Mouse (Mus musculus): ENCODE results near the gene Kpna3. TPM values are rescaled to one million over a fixed set of nuclear protein-coding genes. Genes with fewer than 3 reads are reported as not detected.

The Kpna3 gene
- 53.9 TPM for polyA plus RNA-seq (2017; shearing (Covaris generic))

GRCm38 (mm10) chr14:61439661-61440559 lies at the start of gene Kpna3:
Gene Kpna3 (minus strand): TSS chr14:61439874.

DNA sequence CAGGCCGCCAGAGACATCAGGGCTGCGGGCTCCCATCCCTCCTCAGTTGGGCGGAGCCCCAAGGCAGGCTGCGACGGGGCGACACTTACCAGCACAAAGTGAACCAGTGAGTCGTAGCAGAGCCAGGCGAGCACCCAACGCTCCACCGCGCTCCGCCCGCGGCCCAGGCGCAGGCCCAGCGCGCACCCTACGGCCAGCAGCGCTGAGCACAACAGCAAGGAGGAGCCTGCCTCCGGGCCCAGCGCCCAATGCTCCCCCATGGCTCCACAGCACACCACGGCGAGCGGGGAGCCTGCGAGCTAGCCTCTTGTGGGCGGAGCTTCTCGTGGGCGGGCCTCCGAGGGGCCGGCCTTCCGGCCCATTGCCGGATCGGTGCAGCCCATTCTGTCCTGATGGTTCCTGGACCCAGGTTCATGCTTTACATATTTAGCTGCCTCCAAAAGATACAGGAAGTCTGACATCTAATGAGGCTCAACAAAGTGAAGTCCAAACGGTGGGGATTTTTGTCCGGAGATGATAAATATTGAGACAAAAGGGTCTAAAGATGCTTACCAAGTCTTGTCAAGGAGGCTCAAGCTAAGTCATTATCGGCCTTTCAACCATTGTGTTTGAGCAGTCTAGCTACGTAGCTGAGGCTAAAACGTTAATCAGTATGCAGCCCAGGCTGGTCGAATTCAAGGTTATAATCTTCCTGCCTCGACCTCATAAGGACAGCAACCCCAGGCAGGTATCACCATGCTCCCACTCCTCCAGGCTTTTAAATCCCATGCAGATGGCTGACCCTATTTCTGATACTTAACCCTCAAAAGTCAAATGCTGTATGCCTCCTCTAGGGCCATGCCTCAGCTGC lies 79.3 kb downstream of the Kpna3 start, which contains the start of gene Ebpl:
Gene Ebpl, minus strand, starts transcription at position 309 of the 850 bp plus-strand sequence.

Other genes starting within 250 kb of the Kpna3 start
- gene Sgcg, start 181.4 kb downstream of the Kpna3 start, polyA plus RNA-seq (2017; shearing (Covaris generic)) = not detected
- gene Arl11, start 130.1 kb downstream of the Kpna3 start, polyA plus RNA-seq (2017; shearing (Covaris generic)) = 0.72 TPM
- gene Ebpl, start 79.4 kb downstream of the Kpna3 start, polyA plus RNA-seq (2017; shearing (Covaris generic)) = 15.3 TPM
- 11.6 TPM for gene Spryd7, start 117.0 kb upstream of the Kpna3 start, polyA plus RNA-seq (2017; shearing (Covaris generic))
- 9.0 TPM for gene Trim13, start 158.4 kb upstream of the Kpna3 start, polyA plus RNA-seq (2017; shearing (Covaris generic))
- 0.55 TPM for gene Kcnrg, start 167.6 kb upstream of the Kpna3 start, polyA plus RNA-seq (2017; shearing (Covaris generic))

All from inflammation-experienced regulatory T-cells, adult 16 weeks (primary cell).